Mouse (Mus musculus): ENCODE measurements around the gene Gm16485.

DNA sequence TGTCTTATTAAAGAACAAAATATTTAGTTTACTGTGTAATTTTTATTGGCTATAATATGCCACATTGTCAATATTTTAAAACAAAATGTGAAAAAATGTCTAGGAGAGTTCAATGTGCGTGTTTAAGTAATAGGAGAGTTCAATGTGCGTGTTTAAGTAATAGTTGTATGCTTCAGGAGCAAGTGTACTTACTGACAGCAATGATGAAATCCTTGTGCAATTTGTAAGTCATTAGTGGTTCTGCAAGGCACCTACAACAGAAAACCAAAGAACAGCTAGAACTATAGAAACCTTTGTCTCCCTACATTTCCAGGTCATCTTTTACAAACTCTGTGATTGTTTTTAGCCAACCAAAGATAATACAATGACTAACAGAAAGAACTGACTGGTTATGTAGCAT is 43.5 kb downstream of the Gm16485 start:
- TF ChIP-seq CTCF (IDR thresholded peaks at IDR 0.05; ENCODE audit: borderline replicate concordance, insufficient read depth, low read length) (no peak), POLR2A (IDR thresholded peaks at IDR 0.05; ENCODE audit: low read depth, low read length) (no peak)
